ENCODE assay signal across 16 mouse cellular contexts in the genomic region with DNA sequence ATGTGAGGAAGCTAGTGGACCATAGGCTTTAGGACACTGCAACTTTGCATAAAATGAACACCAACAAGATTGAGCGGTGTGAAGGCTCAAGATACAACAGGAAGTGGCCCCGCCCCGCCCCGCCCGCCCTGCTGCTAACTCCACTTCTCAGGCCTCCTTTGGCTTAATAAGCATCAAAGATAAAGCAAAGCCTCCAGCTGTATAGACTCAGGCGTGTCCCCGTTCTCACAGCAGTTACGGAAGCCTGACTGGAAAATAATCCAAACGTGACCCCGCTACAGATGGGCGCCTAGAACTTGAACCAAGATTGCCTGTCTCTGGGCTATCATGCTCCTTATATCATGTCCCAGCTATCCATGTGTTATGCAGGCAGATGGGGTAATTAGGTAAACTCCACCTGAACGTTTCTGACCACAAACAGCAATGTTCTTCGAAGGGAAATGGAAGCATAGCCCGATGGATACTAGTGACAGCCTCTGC.
DNase-seq lines count a peak whose midpoint lies in the region; ATAC-seq and TF ChIP-seq lines count a peak whose summit lies in the region.
"Had no signal": no experiment of that assay in that cellular context is flagged by ENCODE, and none has a peak within 500 bp of the region (broad histone marks: within the 10 kb centered on the region; RNA-seq: fewer than 3 reads in every experiment).

No protein-coding gene starts in this region.

- ATAC-seq in erythroblast, adult 5-6 weeks (replicated peaks; ENCODE audit: low FRiP score, poor library complexity, severe bottlenecking): 0 out of 2 replicates have a peak, but pooled peaks have one; percentile 54
- ATAC-seq in liver, embryonic 12.5 days: peak; percentile 86
- ATAC-seq in neutrophil, adult 5-6 weeks (ENCODE audit: extremely low read depth, insufficient number of reproducible peaks, low FRiP score, poor library complexity, severe bottlenecking): peak; percentile 56; the same call in 1 of the 2 replicates
- ATAC-seq: forebrain, embryonic 15.5 days; inflammation-experienced regulatory T-cells, adult 6 months had no signal

- WGBS in heart, adult 2 months: 91% methylated on average over 14 of the region's 14 CpGs
- 37% methylated on average over 14 of the region's 14 CpGs for WGBS in liver, embryonic 12.5 days (ENCODE audit: insufficient replicate concordance)

- intact Hi-C loops in heart, adult 2 months (cut with DNase I): no loop called here

- H3K27me3 ChIP-seq in heart, adult 2 months (ENCODE audit: control insufficient read depth, insufficient read depth, low read length): no peaks in the 10 kb centered on the region
- H3K27me3 ChIP-seq in liver, embryonic 12.5 days (replicated peaks): no peaks in the 10 kb centered on the region
- H3K27me3 ChIP-seq: forebrain, embryonic 15.5 days had no signal

- no peaks in the 10 kb centered on the region for H3K9me3 ChIP-seq in liver, embryonic 12.5 days (replicated peaks)
- H3K9me3 ChIP-seq: forebrain, embryonic 15.5 days; hindbrain, embryonic 10.5 days had no signal

- TF ChIP-seq CTCF in heart, adult 2 months (IDR thresholded peaks at IDR 0.05): no peak

- TF ChIP-seq EP300 in heart, adult 2 months (IDR thresholded peaks at IDR 0.05; ENCODE audit: insufficient read depth, low read depth, low read length): no peak

- H3K4me1 ChIP-seq in heart, adult 2 months (ENCODE audit: control insufficient read depth, insufficient read depth, low read length): peaks cover 2% of the 10 kb centered on the region
- H3K4me1 ChIP-seq in liver, embryonic 12.5 days: peaks cover 24% of the 10 kb centered on the region

- no peak overlapping the region for H3K9ac ChIP-seq in heart, adult 2 months (ENCODE audit: low read depth, low read length)
- H3K9ac ChIP-seq in liver, embryonic 12.5 days: no peak overlapping the region
- H3K9ac ChIP-seq: forebrain, embryonic 15.5 days; lung, embryonic 14.5 days had no signal

- no peak overlapping the region for H3K4me3 ChIP-seq in heart, adult 2 months
- H3K4me3 ChIP-seq in liver, embryonic 12.5 days: no peak overlapping the region
- H3K4me3 ChIP-seq: forebrain, embryonic 15.5 days; hindbrain, embryonic 10.5 days had no signal

- TF ChIP-seq POLR2A in heart, adult 2 months (IDR thresholded peaks at IDR 0.05; ENCODE audit: insufficient read depth, low read depth, low read length): no peak

- no peak overlapping the region for H3K27ac ChIP-seq in heart, adult 2 months
- H3K27ac ChIP-seq in liver, embryonic 12.5 days: no peak overlapping the region; the same call in 1 of the 2 replicates
- H3K27ac ChIP-seq: forebrain, embryonic 15.5 days; kidney, postnatal 0 days had no signal

- peak overlapping the region; percentile 35 for H3K4me2 ChIP-seq in liver, embryonic 12.5 days
- H3K4me2 ChIP-seq: forebrain, embryonic 15.5 days; lung, embryonic 14.5 days had no signal

- H3K36me3 ChIP-seq in heart, adult 2 months (ENCODE audit: control insufficient read depth, insufficient read depth, low read length): peaks cover 3% of the 10 kb centered on the region
- H3K36me3 ChIP-seq in liver, embryonic 12.5 days: peaks cover 44% of the 10 kb centered on the region

- peak; percentile 39 for DNase-seq in heart, adult 11 months
- DNase-seq in heart, adult 2 months: no peak
- DNase-seq in ovary, postnatal 36 days (ENCODE audit: low spot score): no peak
- no peak for DNase-seq in ovary, adult 18-20 months (ENCODE audit: low spot score)
- DNase-seq in spleen, postnatal 14 days (ENCODE audit: low spot score in 2 of 2): no peak
- DNase-seq: adrenal gland, postnatal 14 days; cerebellum, adult 9-11 months; lung, embryonic 14.5 days; midbrain, embryonic 14.5 days had no signal

- no peaks in the 10 kb centered on the region for H3K79me2 ChIP-seq in heart, adult 2 months (replicated peaks; ENCODE audit: control insufficient read depth, insufficient read depth, low read length)
